Mouse (Mus musculus): ENCODE results near the gene Gpx4.

- TF ChIP-seq CTCF (IDR thresholded peaks at IDR 0.05; ENCODE audit: extremely low read depth, insufficient read depth, insufficient read length, insufficient replicate concordance): no peak
- no peak for TF ChIP-seq POLR2A (IDR thresholded peaks at IDR 0.05; ENCODE audit: low read depth, low read length)
Observed at GRCm38 (mm10) chr10:80052374-80052764, 5.4 kb downstream of the Gpx4 start.

All from spleen, adult 2 months (tissue).